Mouse (Mus musculus) stomach, embryonic 15.5 days (tissue): ENCODE data around the gene Miga2. TPM values are rescaled to one million over a fixed set of nuclear protein-coding genes. Genes with fewer than 3 reads are reported as not detected.

ENCODE experiments used
- ATAC-seq: fragments of 200-750 bp; cut with Nextera tagmentation; 2 replicates; pipeline ENCODE4 v1.8.0; 2017; ENCODE audit warnings: low read depth, moderate number of reproducible peaks, moderate TSS enrichment; ENCODE audit not compliant: insufficient read depth, low FRiP score
- H3K27ac ChIP-seq: fragments of 300-500 bp; sonication (generic); 2 replicates; pipeline ENCODE4 v1.5.1; 2015; ENCODE audit warnings: mild to moderate bottlenecking, inconsistent platforms
- H3K27me3 ChIP-seq: fragments of 300-500 bp; sonication (generic); replicated peaks from 2 replicates; pipeline ENCODE4 v1.6.1; 2015; ENCODE audit warnings: inconsistent platforms
- H3K36me3 ChIP-seq: fragments of 300-500 bp; sonication (generic); 2 replicates; pipeline ENCODE4 v1.6.1; 2015; ENCODE audit warnings: inconsistent platforms
- H3K4me1 ChIP-seq: fragments of 300-500 bp; sonication (generic); 2 replicates; pipeline ENCODE4 v1.6.1; 2015; ENCODE audit warnings: inconsistent platforms
- H3K4me2 ChIP-seq: fragments of 300-500 bp; sonication (generic); 2 replicates; pipeline ENCODE4 v1.6.1; 2015; ENCODE audit warnings: mild to moderate bottlenecking, inconsistent platforms
- H3K4me3 ChIP-seq: fragments of 300-500 bp; sonication (generic); replicated peaks from 2 replicates; pipeline ENCODE4 v1.5.1; 2015; ENCODE audit warnings: inconsistent platforms
- H3K9ac ChIP-seq: fragments of 300-500 bp; sonication (generic); 2 replicates; pipeline ENCODE4 v1.6.1; 2015; ENCODE audit warnings: inconsistent platforms
- H3K9me3 ChIP-seq: fragments of 300-500 bp; sonication (generic); 2 replicates; pipeline ENCODE4 v1.6.1; 2016; ENCODE audit warnings: inconsistent platforms
- WGBS: fragments of 180-500 bp; shearing (Covaris S2); methylation state at CpG from one replicate; pipeline ENCODE4 v1.1.7; 2015; 5-methylcytosine and 5-hydroxymethylcytosine counted together
- polyA plus RNA-seq: library from polyadenylated mRNA; unstranded; fragments of >200 nt; fragmentation: Nextera tagmentation; extraction: Ambion mirVana; gene quantifications from 2 replicates; pipeline ENCODE4 v1.2.1, GENCODE M21; 2015

Gene Miga2
- polyA plus RNA-seq, 1 experiment from 2014 or later = 20.8 TPM

- WGBS = 68% methylated on average over 2 of the region's 2 CpGs
- peaks cover 14% of the 10 kb centered on the region for H3K36me3 ChIP-seq
- H3K27ac ChIP-seq = no peak overlapping the region
- H3K4me1 ChIP-seq = 0 out of 2 replicates have a peak, but pooled peaks cover 4% of the 10 kb centered on the region
- H3K4me2 ChIP-seq = no peak overlapping the region
- H3K9me3 ChIP-seq = no peaks in the 10 kb centered on the region
- H3K9ac ChIP-seq = no peak overlapping the region
- no peaks in the 10 kb centered on the region for H3K27me3 ChIP-seq
- H3K4me3 ChIP-seq = no peak overlapping the region
- no peak for ATAC-seq
Measured at GRCm38 (mm10) chr2:30402843-30403242, 38.8 kb downstream of the Miga2 start.

DNA sequence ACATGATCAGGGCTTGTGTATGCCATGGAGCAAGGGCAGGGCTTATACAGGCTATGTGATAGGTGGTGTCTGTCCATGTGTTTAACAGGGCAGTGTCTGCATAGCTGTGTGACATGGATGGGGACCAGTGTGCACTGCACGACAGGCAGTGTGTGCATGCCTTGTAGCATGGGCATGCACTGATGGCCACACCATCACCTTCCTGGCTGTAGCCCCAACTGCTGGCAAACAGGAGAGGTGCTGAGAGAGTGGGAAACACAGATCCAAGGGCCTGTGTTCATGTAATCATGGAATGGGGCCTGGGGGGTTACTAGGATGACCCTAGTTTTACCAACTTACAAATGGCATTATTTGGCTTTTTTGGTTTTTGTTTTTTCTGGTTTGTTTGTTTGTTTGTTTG lies 39.8 kb downstream of the Miga2 start:
- peaks cover 17% of the 10 kb centered on the region; the same call in 1 of the 2 replicates for H3K36me3 ChIP-seq
- no peak overlapping the region for H3K9ac ChIP-seq
- ATAC-seq = no peak
- H3K9me3 ChIP-seq = no peaks in the 10 kb centered on the region
- WGBS = 74% methylated on average over 1 of the region's 1 CpGs
- H3K27me3 ChIP-seq = no peaks in the 10 kb centered on the region
- H3K27ac ChIP-seq = no peak overlapping the region
- no peak overlapping the region for H3K4me2 ChIP-seq
- no peak overlapping the region for H3K4me3 ChIP-seq
- 0 out of 2 replicates have a peak, but pooled peaks cover under 1% of the 10 kb centered on the region for H3K4me1 ChIP-seq

DNA sequence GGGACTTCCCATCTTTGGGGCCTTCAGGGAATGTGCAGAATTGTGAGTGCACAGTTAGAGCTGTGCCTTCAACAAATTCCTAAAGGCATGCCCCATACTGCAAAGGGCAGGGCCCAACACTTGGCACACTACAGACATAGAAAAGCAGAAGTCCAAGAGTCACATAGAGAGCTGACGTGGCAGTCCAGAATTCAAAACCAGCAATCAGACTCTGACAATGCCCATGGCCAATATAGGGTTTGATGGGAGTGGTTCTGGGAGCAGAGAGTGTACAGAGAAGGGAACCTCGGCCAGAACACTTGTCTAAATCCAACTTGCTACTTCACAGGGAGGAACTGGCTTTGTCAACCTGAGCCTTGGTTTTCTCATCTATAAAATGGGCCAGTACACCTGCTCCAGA lies 43.2 kb downstream of the Miga2 start:
- peaks cover 14% of the 10 kb centered on the region; the same call in 1 of the 2 replicates for H3K36me3 ChIP-seq
- H3K9ac ChIP-seq = no peak overlapping the region
- H3K4me2 ChIP-seq = no peak overlapping the region
- H3K4me1 ChIP-seq = no peaks in the 10 kb centered on the region
- no peak overlapping the region for H3K4me3 ChIP-seq
- no peak for ATAC-seq
- 83% methylated on average over 2 of the region's 2 CpGs for WGBS
- no peaks in the 10 kb centered on the region for H3K9me3 ChIP-seq
- H3K27ac ChIP-seq = no peak overlapping the region
- H3K27me3 ChIP-seq = no peaks in the 10 kb centered on the region

- H3K4me2 ChIP-seq = no peak overlapping the region
- no peak for ATAC-seq
- no peak overlapping the region for H3K4me3 ChIP-seq
- H3K4me1 ChIP-seq = no peaks in the 10 kb centered on the region
- no peak overlapping the region for H3K9ac ChIP-seq
- no peak overlapping the region for H3K27ac ChIP-seq
- H3K9me3 ChIP-seq = no peaks in the 10 kb centered on the region
- WGBS = 90% methylated on average over 10 of the region's 10 CpGs
- H3K27me3 ChIP-seq = no peaks in the 10 kb centered on the region
- peaks cover 12% of the 10 kb centered on the region; the same call in 1 of the 2 replicates for H3K36me3 ChIP-seq
Measured at GRCm38 (mm10) chr2:30407778-30408177, 43.7 kb downstream of the Miga2 start.

- no peaks in the 10 kb centered on the region for H3K4me1 ChIP-seq
- H3K4me2 ChIP-seq = no peak overlapping the region
- no peak overlapping the region for H3K27ac ChIP-seq
- no peak for ATAC-seq
- peaks cover 11% of the 10 kb centered on the region; the same call in 1 of the 2 replicates for H3K36me3 ChIP-seq
- no peaks in the 10 kb centered on the region for H3K27me3 ChIP-seq
- 81% methylated on average over 8 of the region's 8 CpGs for WGBS
- H3K9ac ChIP-seq = no peak overlapping the region
- H3K4me3 ChIP-seq = no peak overlapping the region
- H3K9me3 ChIP-seq = no peaks in the 10 kb centered on the region
Measured at GRCm38 (mm10) chr2:30408452-30409100, 44.5 kb downstream of the Miga2 start.

DNA sequence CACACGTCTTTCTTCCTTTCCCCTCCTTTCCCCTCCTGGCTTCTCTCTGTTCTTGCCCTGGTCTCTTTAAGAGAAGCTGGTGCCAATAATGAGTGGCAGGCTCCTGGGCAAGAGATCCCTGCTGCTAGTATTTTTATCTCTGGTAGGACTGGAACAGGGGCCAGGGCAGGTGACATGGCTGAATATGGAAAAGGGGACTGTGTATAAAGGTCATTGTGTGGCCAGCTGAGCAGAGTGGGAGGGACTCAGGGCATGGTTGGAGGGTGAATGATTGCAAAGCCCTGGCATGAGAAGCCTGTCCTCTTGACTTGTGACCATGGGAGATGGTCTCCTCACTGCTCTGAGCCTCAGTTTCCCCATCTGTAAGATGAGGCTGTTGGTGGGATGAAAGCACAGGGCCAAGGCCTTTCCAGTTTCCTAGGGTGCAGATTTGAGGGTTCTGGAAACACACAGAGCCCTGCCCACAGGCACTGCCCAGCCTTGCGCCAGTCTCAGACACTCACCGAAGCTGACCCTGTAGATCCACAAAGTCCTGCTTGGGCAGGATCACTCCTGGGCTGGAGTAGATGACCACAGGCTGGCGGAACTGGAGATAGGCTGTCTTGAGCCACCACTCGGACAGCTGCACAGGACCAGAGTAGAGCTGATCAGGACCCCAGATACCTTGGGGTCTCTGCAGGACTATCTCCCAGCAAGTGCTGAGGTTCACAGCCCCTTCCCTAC lies 45.6 kb downstream of the Miga2 start:
- Histone ChIP-seq H3K4me1 (peaks cover 2% of the 10 kb centered on the region), H3K9me3 (no peaks in the 10 kb centered on the region), H3K4me3 (no peak overlapping the region), H3K9ac (no peak overlapping the region), H3K36me3 (peaks cover 11% of the 10 kb centered on the region; the same call in 1 of the 2 replicates), H3K4me2 (no peak overlapping the region), H3K27me3 (no peaks in the 10 kb centered on the region), H3K27ac (no peak overlapping the region)
- 76% methylated on average over 5 of the region's 5 CpGs for WGBS
- ATAC-seq = no peak

- WGBS = 79% methylated on average over 16 of the region's 16 CpGs
Measured at GRCm38 (mm10) chr2:30413038-30413973, 49.3 kb downstream of the Miga2 start.

GRCm38 (mm10) chr2:30414101-30414500 lies 50.1 kb downstream of the Miga2 start:
- no peaks in the 10 kb centered on the region for H3K27me3 ChIP-seq
- no peak overlapping the region for H3K9ac ChIP-seq
- H3K4me3 ChIP-seq = no peak overlapping the region

More at GRCm38 (mm10) chr2:30413038-30413973, 49.3 kb downstream of the Miga2 start:
- H3K27me3 ChIP-seq = no peaks in the 10 kb centered on the region
- 0 out of 2 replicates have a peak overlapping the region, but pooled peaks have one; percentile 89 for H3K4me2 ChIP-seq
- H3K9ac ChIP-seq = no peak overlapping the region
- peaks cover 11% of the 10 kb centered on the region for H3K4me1 ChIP-seq
- H3K9me3 ChIP-seq = no peaks in the 10 kb centered on the region
- H3K27ac ChIP-seq = no peak overlapping the region
- ATAC-seq = no peak
- peaks cover 6% of the 10 kb centered on the region; the same call in 1 of the 2 replicates for H3K36me3 ChIP-seq
- H3K4me3 ChIP-seq = no peak overlapping the region

GRCm38 (mm10) chr2:30414681-30415080 lies 50.6 kb downstream of the Miga2 start:
- WGBS = 51% methylated on average over 5 of the region's 5 CpGs
- Histone ChIP-seq H3K4me3 (peak overlapping the region; percentile 96), H3K9ac (0 out of 2 replicates have a peak overlapping the region, but pooled peaks have one; percentile 76), H3K27me3 (no peaks in the 10 kb centered on the region), H3K36me3 (no peaks in the 10 kb centered on the region), H3K4me1 (peaks cover 23% of the 10 kb centered on the region), H3K27ac (0 out of 2 replicates have a peak overlapping the region, but pooled peaks have one; percentile 98), H3K4me2 (peak overlapping the region; percentile 89), H3K9me3 (no peaks in the 10 kb centered on the region)
- no peak for ATAC-seq

More at GRCm38 (mm10) chr2:30414101-30414500, 50.1 kb downstream of the Miga2 start:
- WGBS = 72% methylated on average over 4 of the region's 4 CpGs
- no peak overlapping the region for H3K27ac ChIP-seq
- H3K36me3 ChIP-seq = 0 out of 2 replicates have a peak, but pooled peaks cover 3% of the 10 kb centered on the region
- no peak for ATAC-seq
- no peaks in the 10 kb centered on the region for H3K9me3 ChIP-seq
- peak overlapping the region; percentile 89; the same call in 1 of the 2 replicates for H3K4me2 ChIP-seq
- peaks cover 19% of the 10 kb centered on the region for H3K4me1 ChIP-seq

- peak; percentile 90 for ATAC-seq
- Histone ChIP-seq H3K27me3 (no peaks in the 10 kb centered on the region), H3K9me3 (no peaks in the 10 kb centered on the region), H3K4me1 (peaks cover 23% of the 10 kb centered on the region), H3K36me3 (no peaks in the 10 kb centered on the region), H3K27ac (peak within 1 kb of the TSS; percentile 98), H3K4me3 (peak within 1 kb of the TSS; percentile 96), H3K4me2 (peak within 1 kb of the TSS; percentile 89), H3K9ac (peak within 1 kb of the TSS; percentile 76)
- under 1% methylated on average over 58 of the region's 58 CpGs for WGBS
Measured at GRCm38 (mm10) chr2:30415157-30415935, 51.3 kb downstream of the Miga2 start, which contains the start of gene Crat. Gene Crat (minus strand): TSS chr2:30415813.
